Mouse (Mus musculus) liver, postnatal 0 days (tissue): ENCODE data around the gene Tcp11l1.

Experiments
- CTCF ChIP-seq: sonication (generic); IDR thresholded peaks from 2 replicates; pipeline ENCODE4 v1.5.1; 2016; ENCODE audit warnings: antibody characterized with exemption, low read depth
- EP300 ChIP-seq: IDR thresholded peaks from 2 replicates; pipeline ENCODE4 v1.6.1; 2016; ENCODE audit warnings: antibody characterized with exemption, low read depth, mild to moderate bottlenecking

DNA sequence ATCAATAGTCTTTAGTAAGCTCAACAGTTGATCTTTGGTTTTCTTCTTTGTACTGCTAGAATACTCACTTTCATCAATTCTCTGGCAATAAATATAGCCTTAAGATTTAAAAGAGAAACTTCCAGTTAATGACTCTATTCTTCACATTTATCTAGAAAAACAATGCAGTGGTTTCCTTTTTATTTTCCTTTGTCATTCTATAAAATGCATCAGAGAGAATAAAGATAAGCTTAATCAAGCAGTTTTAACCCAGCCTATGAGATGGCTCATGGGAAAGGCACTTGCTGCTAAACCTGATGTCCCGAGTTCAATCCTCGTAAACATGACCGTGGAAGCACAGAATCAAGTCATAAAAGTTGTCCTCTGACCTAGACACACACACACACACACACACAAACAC is 10.1 kb upstream of the Tcp11l1 start:
- TF ChIP-seq CTCF (no peak), EP300 (no peak)
